Mouse (Mus musculus) heart, adult 9 months (tissue): Measurements from ENCODE around the gene Col1a1.

Experiments used
- DNase-seq, 2 experiments: peaks; one replicate each; pipeline ENCODE4 v3.0.0; 2022; ENCODE audit warnings: low spot score in 2 of 2

Gene Col1a1

GRCm38 (mm10) chr11:94996101-94996500 is 60.1 kb downstream of the Col1a1 start:
- DNase-seq: no peak

GRCm38 (mm10) chr11:94996984-94997383 is 61.0 kb downstream of the Col1a1 start:
- DNase-seq: no peak

- no peak for DNase-seq
Observed at GRCm38 (mm10) chr11:94997596-94997995, 61.6 kb downstream of the Col1a1 start.

- peak in 1 of 2 experiments; percentile 46 for DNase-seq
Observed at GRCm38 (mm10) chr11:94998041-94998531, 62.1 kb downstream of the Col1a1 start.

DNA sequence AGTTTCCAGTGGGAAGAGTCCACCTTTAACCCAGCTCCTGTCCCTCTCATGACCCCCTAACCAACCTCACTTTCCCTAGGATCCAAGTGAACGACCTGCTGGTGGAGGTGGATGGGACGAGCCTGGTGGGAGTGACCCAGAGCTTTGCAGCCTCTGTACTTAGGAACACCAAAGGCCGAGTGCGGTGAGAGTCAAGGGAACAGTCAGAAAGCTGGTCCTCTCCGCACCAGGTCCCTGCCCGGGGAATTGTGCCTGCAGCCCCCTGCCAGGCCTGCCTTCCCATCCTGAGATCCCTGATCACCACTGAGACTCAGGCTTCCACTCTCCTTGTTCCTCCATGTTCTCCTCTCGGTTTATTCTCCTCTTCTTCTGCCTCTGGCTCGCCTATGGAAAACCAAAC is 64.1 kb downstream of the Col1a1 start:
- no peak for DNase-seq

- DNase-seq: peak in 1 of 2 experiments; percentile 66
Observed at GRCm38 (mm10) chr11:95000548-95000947, 64.5 kb downstream of the Col1a1 start.

GRCm38 (mm10) chr11:95001058-95001457 is 65.0 kb downstream of the Col1a1 start:
- DNase-seq: peak; percentile 69 to 76

DNA sequence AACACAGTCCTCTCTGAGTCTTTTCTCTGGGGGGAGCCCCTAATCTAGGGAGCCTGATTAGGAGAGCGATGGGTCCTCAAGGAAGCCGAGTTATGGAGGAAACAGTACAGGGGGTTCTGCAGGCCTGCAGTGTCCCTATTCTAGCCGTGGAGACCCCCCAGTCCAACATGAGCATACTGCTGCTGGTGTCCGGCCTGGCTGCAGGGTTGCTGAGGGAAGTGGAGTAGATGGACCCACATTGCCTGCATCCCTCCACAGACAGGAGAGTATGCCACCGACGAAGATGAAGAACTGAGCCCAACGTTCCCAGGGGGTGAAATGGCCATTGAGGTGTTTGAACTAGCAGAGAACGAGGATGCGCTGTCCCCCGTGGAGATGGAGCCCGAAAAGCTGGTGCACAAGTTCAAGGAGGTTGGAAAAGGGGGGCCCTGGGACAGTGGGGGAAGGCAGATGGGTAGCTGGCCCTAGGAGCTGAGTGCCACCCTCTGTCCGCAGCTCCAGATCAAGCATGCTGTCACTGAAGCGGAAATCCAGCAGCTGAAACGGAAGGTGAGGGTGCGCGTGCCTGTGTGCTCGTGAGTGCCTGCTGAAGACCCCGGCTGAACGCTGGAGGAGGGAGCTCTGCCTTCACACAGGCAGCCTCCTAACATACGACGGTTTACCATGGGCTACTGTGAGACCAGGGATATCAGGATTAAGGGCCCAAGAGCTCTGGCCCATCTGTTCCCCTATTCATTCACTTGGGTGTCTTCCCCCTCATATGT is 65.7 kb downstream of the Col1a1 start:
- no peak for DNase-seq
